In genomic region chr15:10500838-10501719, GRCm38 (mm10) we compare ENCODE assay signal across 9 mouse cellular contexts. TPM values are rescaled to one million over a fixed set of nuclear protein-coding genes. Genes with fewer than 3 reads are reported as not detected.
DNase-seq lines count a peak whose midpoint lies in the region; ATAC-seq lines count a peak whose summit lies in the region.
"Had no signal": no experiment of that assay in that cellular context is flagged by ENCODE, and none has a peak within 500 bp of the region (broad histone marks: within the 10 kb centered on the region; RNA-seq: fewer than 3 reads in every experiment).

No protein-coding gene starts in this region.

- H3K4me2 ChIP-seq in neural tube, embryonic 12.5 days (replicated peaks), result no peak overlapping the region

- peak; percentile 88 for ATAC-seq in neural tube, embryonic 12.5 days (ENCODE audit: low FRiP score, low read depth)
- no peak for ATAC-seq in erythroid progenitor cell, adult 5-6 weeks (replicated peaks; ENCODE audit: low FRiP score, poor library complexity, severe bottlenecking)

- DNase-seq in heart, embryonic 10.5 days (ENCODE audit: low spot score), result peak; percentile 76
- DNase-seq in heart, adult 9 months (ENCODE audit: low spot score in 2 of 2), result no peak
- peak; percentile 53 for DNase-seq in adrenal gland, postnatal 25 days
- DNase-seq in frontal cortex, postnatal 14 days (ENCODE audit: low spot score in 2 of 2), result peak; percentile 12 to 45
- peak; percentile 8 for DNase-seq in kidney, adult 11 months
- peak; percentile 83 for DNase-seq in limb, embryonic 10.5 days (ENCODE audit: low spot score)

- no peaks in the 10 kb centered on the region for H3K9me3 ChIP-seq in heart, embryonic 10.5 days
- H3K9me3 ChIP-seq in limb, embryonic 10.5 days (replicated peaks), result no peaks in the 10 kb centered on the region
- no peaks in the 10 kb centered on the region for H3K9me3 ChIP-seq in neural tube, embryonic 12.5 days
- H3K9me3 ChIP-seq: megakaryocyte, embryonic 14.5 days had no signal

- H3K36me3 ChIP-seq in heart, embryonic 10.5 days, result peaks cover 4% of the 10 kb centered on the region
- peaks cover 4% of the 10 kb centered on the region for H3K36me3 ChIP-seq in limb, embryonic 10.5 days
- H3K36me3 ChIP-seq in neural tube, embryonic 12.5 days, result peaks cover 3% of the 10 kb centered on the region; the same call in 1 of the 2 replicates

- 54% methylated on average over 11 of the region's 11 CpGs for WGBS in heart, embryonic 10.5 days
- WGBS in limb, embryonic 10.5 days, result 63% methylated on average over 11 of the region's 11 CpGs
- WGBS in neural tube, embryonic 12.5 days, result 59% methylated on average over 11 of the region's 11 CpGs

- H3K27ac ChIP-seq in heart, embryonic 10.5 days, result no peak overlapping the region
- H3K27ac ChIP-seq in limb, embryonic 10.5 days, result peak overlapping the region; percentile 47; the same call in 1 of the 2 replicates
- H3K27ac ChIP-seq in neural tube, embryonic 12.5 days, result no peak overlapping the region

- no peaks in the 10 kb centered on the region for H3K27me3 ChIP-seq in heart, embryonic 10.5 days (ENCODE audit: insufficient read depth, poor library complexity, severe bottlenecking)
- no peaks in the 10 kb centered on the region for H3K27me3 ChIP-seq in limb, embryonic 10.5 days (ENCODE audit: low read depth, poor library complexity, severe bottlenecking)
- H3K27me3 ChIP-seq in neural tube, embryonic 12.5 days (replicated peaks), result no peaks in the 10 kb centered on the region

- H3K4me1 ChIP-seq in heart, embryonic 10.5 days, result no peaks in the 10 kb centered on the region
- H3K4me1 ChIP-seq in limb, embryonic 10.5 days, result peaks cover 3% of the 10 kb centered on the region
- no peaks in the 10 kb centered on the region for H3K4me1 ChIP-seq in neural tube, embryonic 12.5 days

- H3K4me3 ChIP-seq in heart, embryonic 10.5 days, result no peak overlapping the region
- no peak overlapping the region for H3K4me3 ChIP-seq in limb, embryonic 10.5 days
- H3K4me3 ChIP-seq in neural tube, embryonic 12.5 days, result no peak overlapping the region
- H3K4me3 ChIP-seq: megakaryocyte, embryonic 14.5 days had no signal

- H3K9ac ChIP-seq in neural tube, embryonic 12.5 days, result no peak overlapping the region

RNA-seq across cellular contexts. Expression of gene Rad1, which starts 15.3 kb away (rescaled TPM):
- polyA plus RNA-seq in heart, embryonic 10.5 days (2016; fragmentation: Nextera tagmentation; extraction: Ambion mirVana), result 29.1 and 35.8 TPM in 2 replicates
- total RNA-seq in adrenal gland, postnatal 25 days (2021), result 14.8 and 19.7 TPM in 2 replicates
- 53.5 and 53.8 TPM in 2 replicates for polyA plus RNA-seq in limb, embryonic 10.5 days (2016; fragmentation: Nextera tagmentation; extraction: Ambion mirVana)
- 37.6 and 38.3 TPM in 2 replicates for polyA plus RNA-seq in neural tube, embryonic 12.5 days (2016; fragmentation: Nextera tagmentation; extraction: Ambion mirVana)
- 12.6 and 15.9 TPM in 2 replicates for total RNA-seq in erythroid progenitor cell, adult 5-6 weeks (2015; ENCODE audit: low replicate concordance)
- total RNA-seq in erythroid progenitor cell, adult 5-6 weeks (2017; ENCODE audit: low replicate concordance), result 5.4 and 11.6 TPM in 2 replicates

RNA-seq across cellular contexts. Expression of gene Brix1, which starts 15.3 kb away (rescaled TPM):
- polyA plus RNA-seq in heart, embryonic 10.5 days (2016; fragmentation: Nextera tagmentation; extraction: Ambion mirVana), result 86.2 and 127 TPM in 2 replicates
- total RNA-seq in adrenal gland, postnatal 25 days (2021), result 42.7 and 45.6 TPM in 2 replicates
- polyA plus RNA-seq in limb, embryonic 10.5 days (2016; fragmentation: Nextera tagmentation; extraction: Ambion mirVana), result 144 and 151 TPM in 2 replicates
- polyA plus RNA-seq in neural tube, embryonic 12.5 days (2016; fragmentation: Nextera tagmentation; extraction: Ambion mirVana), result 100 and 101 TPM in 2 replicates
- total RNA-seq in erythroid progenitor cell, adult 5-6 weeks (2015; ENCODE audit: low replicate concordance), result 12.6 and 20.1 TPM in 2 replicates
- 10.0 and 11.1 TPM in 2 replicates for total RNA-seq in erythroid progenitor cell, adult 5-6 weeks (2017; ENCODE audit: low replicate concordance)

RNA-seq across cellular contexts. Expression of gene Dnajc21, which starts 30.8 kb away (rescaled TPM):
- 9.0 and 9.8 TPM in 2 replicates for polyA plus RNA-seq in heart, embryonic 10.5 days (2016; fragmentation: Nextera tagmentation; extraction: Ambion mirVana)
- total RNA-seq in adrenal gland, postnatal 25 days (2021), result 35.7 and 50.6 TPM in 2 replicates
- polyA plus RNA-seq in limb, embryonic 10.5 days (2016; fragmentation: Nextera tagmentation; extraction: Ambion mirVana), result 13.0 and 13.2 TPM in 2 replicates
- polyA plus RNA-seq in neural tube, embryonic 12.5 days (2016; fragmentation: Nextera tagmentation; extraction: Ambion mirVana), result 14.1 and 15.7 TPM in 2 replicates
- total RNA-seq in erythroid progenitor cell, adult 5-6 weeks (2015; ENCODE audit: low replicate concordance), result 10.8 and 20.5 TPM in 2 replicates
- total RNA-seq in erythroid progenitor cell, adult 5-6 weeks (2017; ENCODE audit: low replicate concordance), result 15.2 and 15.8 TPM in 2 replicates

RNA-seq across cellular contexts. Expression of gene Ttc23l, which starts 57.4 kb away (rescaled TPM):
- polyA plus RNA-seq in heart, embryonic 10.5 days (2016; fragmentation: Nextera tagmentation; extraction: Ambion mirVana), result not detected in 2 replicates
- total RNA-seq in adrenal gland, postnatal 25 days (2021), result not detected in 2 replicates
- 0.13 TPM in 1 of 2 replicates, not detected in the other for polyA plus RNA-seq in limb, embryonic 10.5 days (2016; fragmentation: Nextera tagmentation; extraction: Ambion mirVana)
- not detected in 2 replicates for polyA plus RNA-seq in neural tube, embryonic 12.5 days (2016; fragmentation: Nextera tagmentation; extraction: Ambion mirVana)
- total RNA-seq in erythroid progenitor cell, adult 5-6 weeks (2015; ENCODE audit: low replicate concordance), result not detected in 2 replicates
- not detected in 2 replicates for total RNA-seq in erythroid progenitor cell, adult 5-6 weeks (2017; ENCODE audit: low replicate concordance)

Comparison
In these comparisons a context has a peak if more than half of its experiments do, and no peak if none do; other contexts are left out.
1. DNase-seq: peak in heart, embryonic 10.5 days (single experiment), adrenal gland, postnatal 25 days (single experiment), frontal cortex, postnatal 14 days (2 of 2), kidney, adult 11 months (single experiment) and limb, embryonic 10.5 days (single experiment); none in heart, adult 9 months (0 of 2).